Mouse (Mus musculus): ENCODE results near the gene Wdr38.
A peak's percentile ranks its signal among the peaks of the same experiment; 100 is the strongest.

Gene Wdr38

DNA sequence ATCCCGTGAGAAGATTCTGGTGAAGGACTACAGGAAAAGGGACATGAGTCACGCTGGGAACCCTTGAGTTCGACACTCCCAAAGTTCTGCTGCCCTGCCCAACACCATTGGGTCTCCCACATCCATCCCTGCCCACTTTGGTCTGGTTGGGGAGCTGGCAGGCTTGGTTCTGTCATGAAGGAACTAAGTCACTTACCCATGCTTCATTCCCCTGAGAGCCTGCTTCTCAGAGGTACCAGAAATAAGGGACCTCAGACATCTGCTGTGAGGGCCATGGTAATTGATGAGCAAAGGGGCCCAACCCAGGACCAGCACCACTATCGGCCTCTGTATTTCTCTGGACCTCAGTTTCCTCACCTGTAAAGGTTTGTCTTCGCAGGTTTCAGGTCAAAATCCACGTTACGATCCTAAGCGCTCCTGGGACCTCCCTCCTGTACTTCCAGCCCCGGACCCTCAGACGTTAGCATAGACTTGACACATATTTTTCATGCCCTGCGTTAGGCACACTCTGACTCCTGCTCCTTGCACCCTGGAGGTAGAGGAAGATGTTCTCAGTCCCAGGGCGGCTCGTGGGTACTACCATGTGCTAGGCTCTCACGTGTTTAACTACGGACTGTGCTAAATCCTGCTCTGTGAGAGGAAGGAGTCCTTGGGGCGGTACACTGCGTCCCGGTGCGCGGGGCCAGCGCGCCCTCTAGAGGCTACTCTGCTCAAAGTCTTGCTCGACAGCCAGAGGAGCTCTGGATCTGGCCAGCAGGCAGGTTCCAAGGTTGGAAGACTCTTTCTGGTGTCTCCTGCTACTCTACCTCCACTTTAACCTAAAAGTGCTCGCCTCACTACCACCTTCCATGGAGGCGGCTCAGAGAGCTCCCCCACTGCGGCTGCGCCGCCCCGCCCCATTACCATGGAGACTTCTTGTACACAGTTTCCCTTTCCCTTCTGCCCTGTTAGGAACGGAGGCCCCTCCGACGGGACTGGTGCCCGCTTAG, at the start of gene Wdr38:
Gene Wdr38, plus strand, starts transcription at position 91 of the 989 bp plus-strand sequence.
- peak; percentile 94 for DNase-seq (ENCODE audit: low read depth, low spot score)

DNA sequence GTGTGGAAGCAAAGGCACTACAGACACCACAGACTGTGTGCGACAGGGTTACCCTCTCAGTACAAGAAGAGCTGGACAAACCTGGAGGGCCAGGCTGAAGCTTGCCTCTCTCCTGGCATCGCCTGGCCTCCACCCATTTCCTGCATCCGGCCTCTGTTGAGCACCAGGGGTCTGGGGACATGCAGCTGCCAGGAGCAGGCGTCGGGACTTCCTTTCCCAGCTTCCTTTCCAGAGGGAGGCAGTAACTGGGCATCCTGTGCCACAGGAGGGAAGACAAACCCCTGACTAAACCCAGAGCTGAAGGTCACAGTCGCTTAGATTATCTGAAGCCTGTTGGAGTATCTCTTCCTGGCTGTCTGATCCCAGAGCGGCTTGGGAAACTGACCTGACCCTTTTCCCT, 49.7 kb upstream of the Wdr38 start:
- DNase-seq (ENCODE audit: low read depth, low spot score): no peak

DNA sequence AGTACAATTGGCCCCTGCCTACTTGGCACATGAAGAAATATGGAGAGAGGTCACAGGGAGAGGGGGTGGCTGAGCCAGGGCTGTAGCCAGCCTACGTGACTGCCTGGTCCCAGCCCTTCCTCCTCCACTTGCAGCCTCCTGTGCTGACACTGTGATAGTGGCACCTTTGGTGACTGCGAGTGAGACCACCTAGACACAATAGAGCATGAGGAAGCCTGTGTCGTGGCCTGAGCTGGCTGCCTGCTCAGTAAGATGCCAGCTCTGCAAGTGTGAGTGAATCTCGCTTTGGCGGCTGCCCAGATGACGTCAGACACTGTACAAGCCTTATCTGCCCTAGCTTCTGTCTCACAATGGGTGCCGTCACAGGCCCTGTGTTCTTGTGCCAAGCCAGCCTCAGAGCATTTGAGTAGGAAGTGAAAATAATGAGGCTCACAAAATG, 47.0 kb upstream of the Wdr38 start:
- no peak for DNase-seq (ENCODE audit: low read depth, low spot score)

DNA sequence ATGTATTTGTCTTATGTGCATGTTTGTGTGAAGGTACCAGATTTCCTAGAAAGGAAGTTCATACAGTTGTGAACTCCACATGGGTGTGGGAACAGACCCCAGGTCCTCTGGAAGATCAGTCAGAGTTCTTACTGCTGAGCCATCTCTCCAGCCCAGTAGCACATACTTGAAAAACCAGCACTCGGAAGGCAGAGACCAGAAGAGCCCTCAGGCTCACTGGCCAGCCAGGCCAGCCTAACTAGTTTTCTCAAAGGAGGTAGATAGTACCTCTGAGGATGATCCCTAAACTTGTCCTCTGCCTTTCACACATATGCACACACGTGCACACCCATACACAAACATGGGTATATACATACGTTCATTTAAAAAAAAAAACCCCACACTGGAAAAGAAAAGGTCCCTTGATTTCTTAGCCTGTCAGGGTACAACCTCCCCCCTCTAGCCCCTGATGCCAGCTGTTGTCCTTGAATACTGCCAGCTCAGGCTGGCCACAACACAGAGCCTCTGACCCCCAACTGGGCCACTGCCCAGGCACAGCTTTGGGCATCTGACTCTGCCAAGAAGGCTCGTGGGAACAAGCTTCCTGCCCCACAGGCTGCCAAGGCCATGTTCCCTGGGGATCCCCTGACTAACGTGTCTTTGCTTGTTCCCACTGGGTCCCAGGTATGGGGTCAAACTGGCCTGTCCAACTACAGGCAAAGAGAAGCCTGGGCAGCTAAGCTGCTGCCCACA, 44.0 kb upstream of the Wdr38 start:
- no peak for DNase-seq (ENCODE audit: low read depth, low spot score)

DNA sequence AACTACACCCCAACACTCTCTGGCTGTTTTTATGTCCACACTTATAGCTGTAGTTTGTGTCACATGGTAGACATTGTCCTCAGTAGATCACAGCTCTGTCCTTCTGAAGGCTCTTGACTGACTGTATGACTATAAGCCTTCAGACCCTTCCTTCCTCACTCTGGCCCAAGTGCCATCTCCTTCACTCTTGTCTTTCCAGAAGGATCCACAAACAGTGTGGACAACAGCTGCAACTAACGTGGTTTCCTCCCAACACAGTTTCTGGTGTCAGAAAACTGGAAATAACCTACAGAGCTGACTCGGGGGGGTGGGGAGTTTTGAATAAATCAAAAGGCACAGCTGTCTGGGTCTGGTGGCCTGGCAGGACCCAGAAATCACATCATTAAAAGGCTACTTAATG, 41.2 kb upstream of the Wdr38 start:
- no peak for DNase-seq (ENCODE audit: low read depth, low spot score)

DNA sequence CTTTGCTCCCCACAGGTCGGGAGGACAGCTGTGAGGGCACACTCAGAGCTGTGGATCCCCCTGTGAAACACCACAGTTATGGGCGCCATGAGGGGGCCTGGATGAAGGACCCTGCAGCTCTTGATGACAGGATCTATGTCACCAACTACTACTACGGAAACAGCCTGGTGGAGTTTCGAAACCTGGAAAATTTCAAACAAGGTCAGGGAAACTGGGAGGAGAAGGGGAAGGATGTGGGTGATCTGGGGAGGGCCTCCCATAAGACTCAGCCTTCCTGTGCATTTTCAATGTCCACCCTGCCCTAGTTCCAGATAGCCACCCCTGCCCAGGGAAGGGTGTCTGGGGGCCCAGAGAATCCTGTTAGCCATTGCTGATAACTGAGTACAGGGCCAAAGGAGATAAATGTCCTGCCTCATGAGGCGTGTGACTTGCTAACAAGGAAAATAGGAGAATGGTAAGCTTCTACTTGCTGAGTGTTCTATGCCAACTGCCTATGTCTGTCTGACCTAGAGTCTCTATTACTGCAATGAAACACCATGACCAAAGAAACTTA, 39.5 kb upstream of the Wdr38 start:
- no peak for DNase-seq (ENCODE audit: low read depth, low spot score)

DNA sequence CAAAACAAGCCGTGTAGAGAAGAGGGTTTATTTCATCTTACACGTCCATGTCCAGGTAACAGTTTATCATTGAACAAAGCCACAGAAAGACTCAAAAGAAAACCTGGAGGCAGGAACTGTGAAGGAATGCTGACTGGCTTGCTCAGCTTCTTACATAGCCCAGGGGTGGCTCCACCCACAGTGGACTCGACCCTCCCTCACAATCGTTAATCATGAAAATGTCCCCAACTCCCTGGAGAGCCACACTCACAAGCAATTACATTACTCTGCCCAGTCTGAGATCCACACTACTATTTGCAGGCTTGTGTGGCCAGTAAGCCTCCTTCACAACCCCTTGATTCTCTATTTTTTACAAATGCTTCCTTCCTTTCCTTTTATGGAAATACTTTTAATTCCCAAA, 33.1 kb upstream of the Wdr38 start:
- DNase-seq (ENCODE audit: low read depth, low spot score): peak; percentile 29

DNA sequence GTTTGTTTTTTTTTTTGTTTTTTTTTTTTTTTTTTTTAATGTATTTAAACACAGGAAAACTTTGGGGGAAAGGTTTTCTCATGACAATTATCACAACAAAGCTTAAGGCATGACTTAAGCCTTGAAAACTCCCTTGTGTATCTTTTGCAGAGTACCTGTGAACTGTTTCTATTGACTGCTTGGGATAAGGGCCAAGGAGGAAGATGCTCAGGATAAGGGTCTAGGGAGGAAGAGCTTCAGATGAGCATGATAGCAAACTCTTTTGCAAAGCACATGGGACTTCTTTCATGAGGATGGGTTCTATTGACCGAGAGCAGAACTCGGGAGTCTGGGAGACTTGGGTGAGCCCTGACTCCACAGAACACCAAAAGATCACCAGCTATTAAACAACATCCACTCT, 27.6 kb upstream of the Wdr38 start:
- no peak for DNase-seq (ENCODE audit: low read depth, low spot score)

DNA sequence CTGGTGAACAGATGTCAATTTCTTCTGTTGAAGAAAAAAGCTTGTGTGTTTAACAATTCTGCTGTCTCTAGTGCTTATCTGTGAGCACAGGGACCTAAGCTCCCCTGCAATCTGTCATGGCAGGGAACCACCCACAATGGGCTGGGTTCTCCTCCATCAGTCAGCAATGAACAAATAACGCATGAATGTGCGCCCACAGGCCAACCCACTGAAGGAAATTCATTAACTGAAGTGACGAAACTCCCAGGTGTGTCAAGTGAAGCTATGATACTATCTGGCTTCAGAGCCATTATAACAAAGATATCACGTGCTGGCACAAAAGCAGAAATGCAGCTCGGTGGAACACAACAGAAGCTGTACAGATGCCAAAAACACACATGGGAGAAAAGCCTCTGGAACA, 27.2 kb upstream of the Wdr38 start:
- DNase-seq (ENCODE audit: low read depth, low spot score): no peak

DNA sequence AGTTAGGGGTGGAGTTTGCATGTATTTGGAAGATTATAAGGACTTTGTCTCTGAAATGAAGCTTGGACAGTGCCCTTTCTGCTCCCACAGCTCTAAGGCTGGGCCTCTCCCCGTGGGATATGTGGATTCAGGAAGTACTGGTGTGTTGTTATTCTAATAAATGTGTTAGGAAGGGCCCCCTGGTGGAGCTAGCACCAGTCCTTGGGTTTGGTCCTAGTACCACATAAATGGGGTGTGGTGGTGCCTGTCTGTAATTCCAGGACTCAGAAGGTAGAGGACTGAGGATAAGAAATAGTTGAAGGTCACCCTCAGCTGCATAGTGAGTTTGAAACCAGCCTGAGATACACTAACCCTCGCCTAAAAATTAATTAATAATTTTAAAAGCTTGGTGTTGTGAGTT, 24.1 kb upstream of the Wdr38 start:
- peak; percentile 48 for DNase-seq (ENCODE audit: low read depth, low spot score)

DNA sequence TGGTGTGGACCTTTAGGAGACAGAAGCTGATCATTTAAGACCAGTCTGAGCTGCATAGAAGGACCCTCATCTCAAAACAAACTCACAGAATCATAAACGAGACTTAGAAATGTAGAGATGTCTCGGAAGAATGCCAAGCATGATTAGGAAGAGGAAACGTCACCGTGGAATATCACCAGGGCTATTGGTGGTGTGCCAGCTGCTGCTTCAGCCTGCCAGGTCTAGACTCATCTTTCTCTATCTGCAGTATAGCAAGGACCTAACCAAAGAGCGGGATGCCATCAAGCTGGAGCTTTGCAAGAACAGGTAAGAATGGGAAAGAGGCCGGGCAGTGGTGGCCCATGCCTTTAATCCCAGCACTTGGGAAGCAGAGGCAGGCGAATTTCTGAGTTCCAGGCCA, 23.6 kb upstream of the Wdr38 start:
- DNase-seq (ENCODE audit: low read depth, low spot score): no peak

DNA sequence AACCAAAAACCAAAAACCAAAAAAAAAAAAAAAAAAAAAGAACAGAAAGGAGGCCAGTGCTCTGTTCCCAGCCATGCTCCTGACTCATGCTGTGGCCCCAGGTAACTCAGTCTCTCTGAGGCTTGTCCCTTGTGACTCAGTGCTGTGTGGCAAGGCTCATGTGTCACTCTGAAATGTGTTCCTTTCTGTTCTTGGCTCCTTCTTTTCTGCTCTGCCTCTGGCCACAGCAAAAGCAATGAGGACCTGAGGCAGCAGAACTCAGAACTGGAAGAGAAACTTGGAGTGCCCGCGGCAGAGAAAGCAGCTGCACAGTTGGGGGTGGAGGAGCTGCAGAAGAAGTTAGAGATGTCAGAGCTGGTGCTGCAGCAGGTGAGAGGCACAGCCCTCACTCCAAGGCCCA, 23.1 kb upstream of the Wdr38 start:
- DNase-seq (ENCODE audit: low read depth, low spot score): no peak

DNA sequence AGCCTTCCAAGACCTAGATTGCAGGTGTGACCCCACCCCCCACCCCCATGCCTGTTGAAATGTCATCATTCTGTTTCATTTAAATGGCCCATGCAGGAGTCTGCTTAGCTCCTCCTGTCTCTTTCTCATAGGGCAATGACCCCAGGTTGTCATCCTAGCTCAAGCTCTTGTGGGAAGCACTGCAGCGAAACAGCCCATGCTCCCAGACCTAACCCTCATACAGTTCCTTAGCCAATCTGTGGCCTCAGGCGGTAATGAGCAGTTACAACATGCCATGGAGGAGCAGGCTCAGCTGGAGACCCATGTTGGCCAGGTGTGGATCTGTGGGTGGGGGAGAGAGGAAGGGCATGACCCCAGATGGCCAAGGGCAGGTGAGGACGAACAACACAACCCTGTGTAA, 22.1 kb upstream of the Wdr38 start:
- peak; percentile 34 for DNase-seq (ENCODE audit: low read depth, low spot score)

DNA sequence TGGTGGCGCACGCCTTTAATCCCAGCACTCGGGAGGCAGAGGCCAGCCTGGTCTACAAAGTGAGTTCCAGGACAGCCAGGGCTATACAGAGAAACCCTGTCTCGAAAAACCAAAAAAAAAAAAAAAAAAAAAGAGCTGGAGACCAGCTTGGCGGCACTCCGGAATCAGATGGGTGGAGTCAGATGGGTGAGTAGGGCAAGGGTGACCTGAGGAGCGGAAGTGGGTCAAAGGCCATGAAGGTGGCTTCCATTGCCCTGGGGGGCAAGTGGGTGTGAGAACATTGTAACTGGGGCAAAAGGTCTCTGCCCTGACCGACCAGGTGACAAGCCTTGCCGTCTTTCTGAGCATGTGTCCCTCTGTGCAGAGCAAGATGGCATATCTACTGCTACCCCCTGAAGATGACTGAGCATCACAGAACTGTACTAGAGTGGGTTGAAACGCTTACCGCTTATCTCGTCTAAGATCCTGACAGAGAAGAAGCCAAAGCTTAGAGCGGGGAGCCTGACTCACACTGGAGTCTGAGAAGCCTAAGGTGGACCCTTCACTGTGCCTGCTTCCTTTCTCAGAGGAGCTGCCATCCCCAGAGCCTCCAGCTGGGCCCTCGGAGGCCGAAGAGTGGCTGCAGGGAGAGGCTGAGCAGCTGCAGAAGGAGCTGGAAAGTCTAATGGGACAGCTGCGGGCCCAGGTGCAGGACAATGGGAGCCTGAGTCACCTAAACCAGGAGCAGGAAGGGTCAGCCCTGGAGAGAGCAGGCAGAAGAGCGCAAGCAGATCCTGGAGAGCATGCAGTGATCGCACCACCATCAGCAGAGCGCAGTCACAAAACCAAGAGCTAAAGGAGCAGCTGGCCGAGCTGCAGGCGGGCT, 21.1 kb upstream of the Wdr38 start:
- peak; percentile 41 for DNase-seq (ENCODE audit: low read depth, low spot score)

DNA sequence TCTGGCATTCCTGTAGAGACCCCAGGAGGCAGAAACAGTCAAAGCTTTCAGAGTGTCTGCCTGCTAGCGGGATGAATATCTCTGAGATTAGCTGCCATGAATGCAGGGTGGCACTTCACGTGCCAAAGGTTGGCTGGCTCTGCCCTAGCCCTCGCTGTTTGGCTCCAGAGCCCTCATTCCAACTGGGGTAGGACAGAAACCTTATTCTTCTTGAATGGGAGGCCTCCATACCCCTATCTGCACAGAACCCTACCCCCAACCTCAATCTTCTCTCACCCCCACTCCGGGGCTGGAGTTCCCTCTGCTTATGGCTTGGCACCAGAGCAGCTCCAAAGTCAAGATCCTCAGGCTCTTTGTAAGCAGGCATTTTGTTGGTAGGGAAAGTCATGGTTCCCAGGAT, 19.4 kb upstream of the Wdr38 start:
- no peak for DNase-seq (ENCODE audit: low read depth, low spot score)

DNA sequence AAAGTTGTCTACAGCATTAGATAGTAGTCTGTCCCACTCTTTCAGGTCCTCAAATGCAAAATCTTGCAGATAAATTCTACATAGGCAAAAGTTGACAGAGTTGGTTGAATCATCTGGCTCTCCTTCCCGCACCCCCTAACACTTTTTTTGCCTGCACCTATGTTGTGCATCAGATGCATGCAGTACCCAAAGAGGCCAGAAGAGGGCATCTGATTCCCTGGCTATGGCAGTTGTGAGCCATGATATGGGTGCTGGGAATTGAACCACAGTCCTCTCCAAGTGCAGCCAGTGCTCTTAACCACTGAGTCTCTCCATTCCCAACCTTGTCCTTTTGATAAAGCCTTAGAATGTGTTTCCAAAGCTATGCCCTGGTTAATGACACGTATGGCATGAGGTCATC, 13.8 kb upstream of the Wdr38 start:
- DNase-seq (ENCODE audit: low read depth, low spot score): peak; percentile 63

DNA sequence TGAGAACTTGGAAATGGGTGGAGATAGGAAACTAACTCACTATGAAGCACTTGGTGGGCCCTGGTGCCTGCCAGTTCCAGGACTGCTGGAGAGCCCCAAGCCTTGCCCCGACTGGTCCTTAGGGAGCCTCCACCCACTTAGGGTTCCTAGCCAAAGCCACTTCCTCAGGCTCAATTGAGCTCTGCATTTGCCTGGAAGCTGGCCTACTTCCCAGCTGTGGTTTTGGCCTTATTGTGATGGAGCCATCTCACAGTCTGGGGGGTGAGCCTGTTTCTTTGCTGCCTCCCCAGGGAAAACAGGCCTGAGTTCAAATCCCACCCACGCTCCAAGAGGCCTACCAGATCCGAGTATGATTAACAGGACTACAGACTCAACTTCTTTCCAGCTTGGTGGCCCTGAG, 10.7 kb upstream of the Wdr38 start:
- DNase-seq (ENCODE audit: low read depth, low spot score): no peak

DNA sequence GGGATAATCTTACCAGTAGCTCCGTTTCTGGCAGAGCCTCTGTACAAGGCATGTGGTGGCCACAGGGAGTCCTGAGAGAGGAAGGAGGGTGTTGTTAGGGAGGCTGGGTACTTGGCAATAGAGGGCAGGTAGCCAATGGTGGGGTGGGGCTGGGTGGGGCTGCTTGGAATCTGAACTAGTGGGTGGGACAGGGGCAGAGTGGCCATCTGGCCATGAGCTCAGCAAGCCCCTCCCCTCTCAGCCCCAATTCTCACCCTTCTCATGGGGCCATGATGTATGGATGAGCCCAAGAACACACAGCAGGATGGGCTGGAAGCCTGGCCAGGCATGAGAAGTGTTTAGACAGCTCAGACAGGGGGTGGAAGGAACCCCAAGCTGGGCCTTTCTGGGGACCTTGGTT, 9.9 kb upstream of the Wdr38 start:
- peak; percentile 40 for DNase-seq (ENCODE audit: low read depth, low spot score)

DNA sequence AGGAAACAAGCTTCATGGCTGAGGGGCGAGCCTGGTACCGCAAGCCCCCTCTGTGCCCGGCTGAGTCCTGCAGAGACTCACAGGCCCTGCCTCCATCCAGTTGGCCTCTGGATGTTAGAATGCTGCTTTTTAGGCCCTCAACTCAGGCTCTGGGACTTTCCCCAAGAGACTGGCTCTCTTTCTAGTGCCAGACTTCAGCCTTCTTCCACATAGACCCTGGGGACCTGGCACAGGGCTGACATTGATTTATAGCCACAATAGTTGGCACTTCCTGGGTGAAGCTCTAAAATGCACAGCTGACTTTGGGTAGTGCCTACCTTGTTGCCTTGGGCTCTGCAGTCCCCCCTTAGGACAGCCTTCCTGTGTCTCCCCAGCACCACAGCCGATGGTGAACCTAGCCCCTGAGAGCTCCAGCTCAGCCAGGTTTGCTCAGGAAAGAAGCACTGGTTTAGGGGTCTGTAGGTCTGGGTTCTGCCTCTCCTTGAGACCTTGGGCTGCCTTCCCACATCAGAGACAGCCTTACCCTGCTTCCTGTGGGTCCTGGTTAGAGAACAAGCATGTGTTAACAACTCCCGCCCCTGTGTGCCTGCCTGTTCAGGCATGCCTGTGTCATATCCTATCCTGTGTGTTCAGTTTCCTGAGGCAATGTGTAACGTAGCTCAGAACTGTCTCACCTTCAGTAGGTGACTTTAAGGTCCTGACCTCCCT, 9.3 kb upstream of the Wdr38 start:
- no peak for DNase-seq (ENCODE audit: low read depth, low spot score)

DNA sequence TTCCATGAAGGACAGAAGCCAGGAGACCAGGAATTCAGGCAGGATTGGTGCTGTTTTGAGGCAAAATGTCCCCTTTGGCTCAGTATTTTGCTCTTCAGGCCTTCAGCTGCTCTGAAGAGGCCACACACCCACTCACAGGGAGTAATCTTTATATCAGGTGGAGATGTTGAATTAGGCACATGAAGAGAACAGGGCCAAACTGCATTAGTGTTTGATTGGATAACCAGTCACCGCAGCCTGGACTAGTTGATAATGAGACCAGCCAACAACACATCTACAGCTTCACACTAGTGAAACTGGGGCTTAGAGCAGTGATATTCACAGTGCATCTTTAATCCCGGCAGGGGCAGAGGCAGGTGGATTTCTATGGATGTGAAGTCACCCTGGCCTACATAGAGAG, 8.3 kb upstream of the Wdr38 start:
- DNase-seq (ENCODE audit: low read depth, low spot score): no peak

DNA sequence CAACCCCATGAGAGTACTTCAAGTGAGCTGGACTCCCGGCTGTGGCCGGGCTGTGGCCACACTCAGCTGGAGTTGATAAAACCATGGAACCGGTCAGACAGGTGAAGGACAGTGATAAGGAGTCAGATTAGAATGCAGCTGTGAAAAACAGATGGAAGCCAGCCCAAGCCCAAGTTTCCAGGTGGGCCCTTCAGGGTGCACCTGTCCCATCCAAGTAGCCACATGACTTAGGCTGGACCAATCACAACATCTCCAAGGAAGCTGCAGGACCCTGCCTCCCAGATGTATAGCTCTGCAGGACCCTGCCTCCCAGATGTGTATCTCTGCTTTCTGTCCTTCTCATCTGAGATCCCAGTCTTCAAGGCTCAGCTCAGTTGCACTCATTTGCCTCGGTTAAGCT, 5.3 kb upstream of the Wdr38 start:
- no peak for DNase-seq (ENCODE audit: low read depth, low spot score)

Data from ZHBTc4 (cell line).